Comparison of ENCODE assay signal across 16 mouse cellular contexts in the genomic region with DNA sequence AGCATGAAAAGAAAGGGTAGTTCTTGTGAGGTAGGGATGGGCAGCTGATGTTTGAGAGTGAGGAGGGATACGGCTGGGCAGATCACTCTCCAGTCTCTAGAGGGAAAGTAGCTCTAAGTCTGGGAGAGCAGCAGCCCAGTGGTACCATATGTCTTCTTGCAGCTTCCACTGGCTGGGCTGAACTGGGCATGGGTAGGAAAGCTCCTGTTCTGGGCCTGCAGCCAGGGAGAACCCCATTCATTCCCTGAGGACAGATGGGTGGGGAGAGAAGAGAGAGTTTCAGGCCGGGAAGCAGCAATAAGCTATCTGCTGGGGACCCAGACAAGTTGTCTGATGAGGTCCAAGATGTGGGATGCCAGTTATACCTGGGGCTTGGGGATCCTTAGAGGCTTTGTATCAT. TPM values are rescaled to one million over a fixed set of nuclear protein-coding genes. Genes with fewer than 3 reads are reported as not detected.
DNase-seq lines count a peak whose midpoint lies in the region; ATAC-seq and TF ChIP-seq lines count a peak whose summit lies in the region.
"Had no signal": no experiment of that assay in that cellular context is flagged by ENCODE, and none has a peak within 500 bp of the region (broad histone marks: within the 10 kb centered on the region; RNA-seq: fewer than 3 reads in every experiment).

No protein-coding gene starts in this region.

- no peak overlapping the region for H3K9ac ChIP-seq in forebrain, embryonic 15.5 days (replicated peaks)
- H3K9ac ChIP-seq in liver, postnatal 0 days (replicated peaks): no peak overlapping the region
- H3K9ac ChIP-seq in liver, embryonic 12.5 days: no peak overlapping the region
- H3K9ac ChIP-seq: embryonic facial prominence, embryonic 15.5 days; heart, embryonic 15.5 days had no signal

- H3K27me3 ChIP-seq in forebrain, embryonic 15.5 days: no peaks in the 10 kb centered on the region
- no peaks in the 10 kb centered on the region for H3K27me3 ChIP-seq in forebrain, embryonic 10.5 days (ENCODE audit: poor library complexity, severe bottlenecking)
- no peaks in the 10 kb centered on the region for H3K27me3 ChIP-seq in liver, postnatal 0 days (ENCODE audit: insufficient read depth, low read length)
- H3K27me3 ChIP-seq in liver, embryonic 12.5 days (replicated peaks): no peaks in the 10 kb centered on the region
- H3K27me3 ChIP-seq in limb, embryonic 10.5 days (ENCODE audit: low read depth, poor library complexity, severe bottlenecking): no peaks in the 10 kb centered on the region
- H3K27me3 ChIP-seq: embryonic facial prominence, embryonic 15.5 days; heart, embryonic 15.5 days; Patski had no signal

- H3K9me3 ChIP-seq in forebrain, embryonic 15.5 days: no peaks in the 10 kb centered on the region
- H3K9me3 ChIP-seq in forebrain, embryonic 10.5 days: no peaks in the 10 kb centered on the region
- H3K9me3 ChIP-seq in liver, postnatal 0 days (ENCODE audit: low read length): no peaks in the 10 kb centered on the region
- no peaks in the 10 kb centered on the region for H3K9me3 ChIP-seq in liver, embryonic 12.5 days (replicated peaks)
- H3K9me3 ChIP-seq in limb, embryonic 10.5 days (replicated peaks): no peaks in the 10 kb centered on the region
- H3K9me3 ChIP-seq: embryonic facial prominence, embryonic 15.5 days; heart, embryonic 15.5 days had no signal

- no peaks in the 10 kb centered on the region for H3K36me3 ChIP-seq in forebrain, embryonic 15.5 days
- no peaks in the 10 kb centered on the region for H3K36me3 ChIP-seq in forebrain, embryonic 10.5 days (replicated peaks)
- H3K36me3 ChIP-seq in liver, postnatal 0 days (replicated peaks; ENCODE audit: insufficient read depth, low read length): peaks cover 7% of the 10 kb centered on the region; the same call in 1 of the 2 replicates
- no peaks in the 10 kb centered on the region for H3K36me3 ChIP-seq in liver, embryonic 12.5 days
- H3K36me3 ChIP-seq in limb, embryonic 10.5 days: no peaks in the 10 kb centered on the region
- H3K36me3 ChIP-seq: embryonic facial prominence, embryonic 15.5 days; heart, embryonic 15.5 days had no signal

- 38% methylated on average over 2 of the region's 2 CpGs for WGBS in forebrain, embryonic 15.5 days
- WGBS in forebrain, embryonic 10.5 days: 80% methylated on average over 2 of the region's 2 CpGs
- 90% methylated on average over 2 of the region's 2 CpGs for WGBS in liver, postnatal 0 days (ENCODE audit: insufficient replicate concordance)
- 59% methylated on average over 2 of the region's 2 CpGs for WGBS in liver, embryonic 12.5 days (ENCODE audit: insufficient replicate concordance)
- WGBS in limb, embryonic 10.5 days: 79% methylated on average over 2 of the region's 2 CpGs

- H3K4me2 ChIP-seq in forebrain, embryonic 15.5 days (replicated peaks): no peak overlapping the region
- H3K4me2 ChIP-seq in liver, postnatal 0 days (ENCODE audit: low read depth, low read length): no peak overlapping the region
- no peak overlapping the region for H3K4me2 ChIP-seq in liver, embryonic 12.5 days
- H3K4me2 ChIP-seq: embryonic facial prominence, embryonic 15.5 days; heart, embryonic 15.5 days had no signal

- peaks cover 10% of the 10 kb centered on the region for H3K4me1 ChIP-seq in forebrain, embryonic 15.5 days
- H3K4me1 ChIP-seq in forebrain, embryonic 10.5 days: peaks cover 29% of the 10 kb centered on the region
- H3K4me1 ChIP-seq in liver, postnatal 0 days (ENCODE audit: insufficient read depth): peaks cover 35% of the 10 kb centered on the region
- peaks cover 31% of the 10 kb centered on the region for H3K4me1 ChIP-seq in liver, embryonic 12.5 days
- H3K4me1 ChIP-seq in limb, embryonic 10.5 days: peaks cover 39% of the 10 kb centered on the region

- no peak for TF ChIP-seq CTCF in liver, postnatal 0 days (IDR thresholded peaks at IDR 0.05; ENCODE audit: low read depth)

- H3K4me3 ChIP-seq in forebrain, embryonic 15.5 days: no peak overlapping the region
- H3K4me3 ChIP-seq in forebrain, embryonic 10.5 days: no peak overlapping the region
- no peak overlapping the region for H3K4me3 ChIP-seq in liver, postnatal 0 days (ENCODE audit: low read depth, low read length)
- H3K4me3 ChIP-seq in liver, embryonic 12.5 days: no peak overlapping the region
- no peak overlapping the region for H3K4me3 ChIP-seq in limb, embryonic 10.5 days
- H3K4me3 ChIP-seq: embryonic facial prominence, embryonic 15.5 days; heart, embryonic 15.5 days had no signal

- TF ChIP-seq EP300 in liver, postnatal 0 days (IDR thresholded peaks at IDR 0.05; ENCODE audit: low read depth): no peak

- 0 out of 2 replicates have a peak, but pooled peaks have one; percentile 38 for ATAC-seq in forebrain, embryonic 15.5 days (replicated peaks)
- ATAC-seq in liver, postnatal 0 days: no peak
- no peak for ATAC-seq in liver, embryonic 12.5 days
- ATAC-seq: Patski had no signal

- H3K27ac ChIP-seq in forebrain, embryonic 15.5 days (replicated peaks): no peak overlapping the region
- no peak overlapping the region for H3K27ac ChIP-seq in forebrain, embryonic 10.5 days
- H3K27ac ChIP-seq in liver, postnatal 0 days (ENCODE audit: low read depth): peak overlapping the region; percentile 72; the same call in 1 of the 2 replicates
- H3K27ac ChIP-seq in liver, embryonic 12.5 days: no peak overlapping the region
- 0 out of 2 replicates have a peak overlapping the region, but pooled peaks have one; percentile 19 for H3K27ac ChIP-seq in limb, embryonic 10.5 days
- H3K27ac ChIP-seq: embryonic facial prominence, embryonic 15.5 days had no signal

- DNase-seq in forebrain, embryonic 10.5 days (ENCODE audit: extremely low spot score, low spot score): no peak
- DNase-seq in liver, postnatal 0 days: no peak
- peak; percentile 57 for DNase-seq in cerebellum, adult 11-12 months
- no peak for DNase-seq in limb, embryonic 10.5 days (ENCODE audit: low spot score)
- no peak for DNase-seq in heart, postnatal 4 days
- no peak for DNase-seq in T-cell, adult 2 months (ENCODE audit: low spot score)
- DNase-seq: kidney, adult 11 months; lung, adult 18-20 months had no signal

RNA-seq across cellular contexts. Expression of gene Vsir, which starts 23.4 kb away (rescaled TPM):
- 1.4 and 2.4 TPM in 2 replicates for polyA plus RNA-seq in forebrain, embryonic 15.5 days (2015; fragmentation: Nextera tagmentation; extraction: Ambion mirVana)
- polyA plus RNA-seq in forebrain, embryonic 10.5 days (2016; fragmentation: Nextera tagmentation; extraction: Ambion mirVana): 1.2 and 1.4 TPM in 2 replicates
- 11.4 and 11.9 TPM in 2 replicates for polyA plus RNA-seq in liver, postnatal 0 days (2015; fragmentation: Nextera tagmentation; extraction: Ambion mirVana)
- 3.5 and 3.9 TPM in 2 replicates for polyA plus RNA-seq in liver, embryonic 12.5 days (2016; fragmentation: Nextera tagmentation; extraction: Ambion mirVana)
- polyA plus RNA-seq in limb, embryonic 10.5 days (2016; fragmentation: Nextera tagmentation; extraction: Ambion mirVana): 1.1 and 2.0 TPM in 2 replicates
- 10 to 100 TPM; 11.1 to 15.0 TPM for total RNA-seq in heart, postnatal 4 days (2021)

RNA-seq across cellular contexts. Expression of gene Gm17455, which starts 29.4 kb away (rescaled TPM):
- polyA plus RNA-seq in forebrain, embryonic 15.5 days (2015; fragmentation: Nextera tagmentation; extraction: Ambion mirVana): 4.9 and 6.9 TPM in 2 replicates
- 0.93 and 1.9 TPM in 2 replicates for polyA plus RNA-seq in forebrain, embryonic 10.5 days (2016; fragmentation: Nextera tagmentation; extraction: Ambion mirVana)
- not detected in 2 replicates for polyA plus RNA-seq in liver, postnatal 0 days (2015; fragmentation: Nextera tagmentation; extraction: Ambion mirVana)
- 0.57 TPM in 1 of 2 replicates, not detected in the other for polyA plus RNA-seq in liver, embryonic 12.5 days (2016; fragmentation: Nextera tagmentation; extraction: Ambion mirVana)
- 0.53 and 0.65 TPM in 2 replicates for polyA plus RNA-seq in limb, embryonic 10.5 days (2016; fragmentation: Nextera tagmentation; extraction: Ambion mirVana)
- not detected for total RNA-seq in heart, postnatal 4 days (2021)
- total RNA-seq: gastrocnemius, adult 8-10 months; megakaryocyte-erythroid progenitor cell, adult 5-6 weeks had no signal
- polyA plus RNA-seq: C2C12, Patski had no signal

Comparison
In these comparisons a context has a peak if more than half of its experiments do, and no peak if none do; other contexts are left out.
1. H3K27ac ChIP-seq: peak in liver, postnatal 0 days (single experiment) and limb, embryonic 10.5 days (single experiment); none in forebrain, embryonic 15.5 days (single experiment), forebrain, embryonic 10.5 days (single experiment) and liver, embryonic 12.5 days (single experiment).